Mouse (Mus musculus) layer of hippocampus, adult 8-10 months (tissue): ENCODE data around the gene Muc2. TPM values are rescaled to one million over a fixed set of nuclear protein-coding genes. Genes with fewer than 3 reads are reported as not detected.

Experiments
- DNase-seq, 2 experiments: peaks; one replicate each; pipeline ENCODE4 v3.0.0; 2022; ENCODE audit warnings: low spot score in 2 of 2
- total RNA-seq, 4 experiments: library from RNA; stranded (reverse); gene quantifications; 2 replicates each; pipeline ENCODE4 v1.2.4; 2022

Gene Muc2
- total RNA-seq, 4 experiments from 2014 or later, result 1.1 to 1.7 (median 1.2) TPM; not detected in 1

DNA sequence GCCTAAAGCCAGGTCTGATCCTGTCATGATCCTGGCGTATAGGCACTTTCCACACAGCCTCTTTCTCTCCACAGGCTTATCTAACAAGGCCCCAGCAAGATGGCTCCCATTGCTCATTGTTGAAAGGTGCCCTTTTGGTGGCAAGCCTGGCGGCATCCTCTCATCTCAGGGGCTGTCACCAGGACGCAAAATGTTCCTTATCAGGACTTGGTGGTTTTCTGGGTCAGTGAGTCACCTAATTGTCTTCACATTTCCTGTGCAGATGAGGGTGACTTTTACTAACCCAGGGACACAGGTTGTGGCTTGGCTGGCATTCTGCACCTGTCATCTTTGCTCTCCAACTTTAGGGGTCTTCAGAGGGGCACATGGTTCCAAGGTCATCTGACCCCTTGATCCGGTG is 68.2 kb downstream of the Muc2 start:
- no peak for DNase-seq

DNA sequence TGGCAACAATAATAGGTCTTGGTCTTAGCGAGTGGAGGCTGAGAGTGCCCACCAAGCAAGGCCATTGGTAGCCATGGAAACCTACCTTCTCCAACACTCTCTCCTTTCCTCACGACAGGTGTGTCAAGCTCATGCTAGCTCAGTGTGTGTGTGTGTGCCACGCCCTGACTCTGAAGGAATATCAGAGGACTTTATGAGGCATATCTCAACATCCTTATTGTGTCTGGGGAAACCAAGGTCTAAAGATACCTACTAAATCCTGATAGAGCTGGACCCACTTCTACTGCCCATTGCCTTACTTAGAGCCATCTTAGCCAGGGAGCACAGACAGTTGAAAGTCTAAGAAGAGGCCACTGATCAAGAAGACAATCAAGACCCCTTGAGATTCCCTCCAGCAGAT is 80.4 kb downstream of the Muc2 start:
- DNase-seq, result no peak

DNA sequence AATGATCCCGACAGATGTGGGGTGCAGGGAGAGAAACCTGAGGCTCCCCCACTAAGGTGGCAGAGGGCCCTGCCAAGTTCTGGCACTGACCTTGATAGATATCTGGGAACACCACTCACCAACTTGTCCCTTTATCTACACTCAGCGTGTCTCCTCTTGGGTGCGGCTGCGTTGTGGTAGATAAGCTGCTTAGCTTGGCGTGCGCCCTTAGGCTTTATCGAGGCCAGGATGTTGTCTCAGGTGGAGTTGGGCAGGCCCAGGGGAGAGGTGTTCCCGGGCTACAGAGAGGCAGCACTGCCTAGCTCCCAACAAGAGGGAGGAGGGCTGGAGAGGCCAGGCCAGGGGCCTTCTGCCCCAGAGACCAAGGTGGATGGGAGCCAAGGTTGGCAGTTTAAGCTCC is 80.8 kb downstream of the Muc2 start:
- DNase-seq, result no peak

DNA sequence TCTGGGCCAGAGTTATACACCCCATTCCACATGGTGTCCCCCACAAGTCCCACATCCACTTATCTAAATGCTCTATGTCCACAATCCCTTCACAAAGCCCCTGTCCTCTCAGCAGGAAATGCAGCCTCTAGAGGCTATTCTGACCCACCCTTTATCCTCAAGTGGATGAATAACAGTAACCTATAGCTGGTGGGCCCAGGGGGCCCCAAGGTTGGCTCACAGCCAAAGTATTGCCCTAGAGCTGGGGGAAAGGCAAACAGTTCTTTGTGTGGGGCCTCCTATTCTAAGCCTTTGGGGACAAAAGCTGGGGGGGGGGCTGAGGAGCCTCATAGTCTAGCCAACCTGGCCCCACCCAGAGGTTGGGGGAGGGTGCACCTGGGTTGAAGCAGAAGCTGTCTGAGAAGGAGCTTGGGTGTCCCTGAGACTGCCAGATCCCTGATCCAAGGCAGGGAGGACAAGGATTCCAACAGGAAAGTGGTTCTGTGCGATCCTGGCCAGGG is 82.0 kb downstream of the Muc2 start:
- DNase-seq, result no peak

DNA sequence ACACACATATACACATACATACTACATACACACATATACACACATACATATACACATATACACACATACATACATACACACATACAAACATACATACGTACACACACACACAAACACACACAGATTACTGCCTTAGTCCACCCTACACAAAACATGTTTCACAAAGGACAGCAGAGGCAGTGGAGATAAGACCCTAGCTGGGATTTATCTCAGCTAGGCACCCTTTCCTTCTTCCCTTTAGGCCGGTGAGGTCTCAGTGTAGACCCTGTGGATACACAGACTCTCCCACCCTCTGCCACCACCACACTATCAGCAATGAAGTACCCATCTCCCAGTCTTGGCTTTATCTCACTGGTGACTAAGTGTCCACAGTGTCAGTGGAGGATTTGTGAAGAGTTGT is 84.7 kb downstream of the Muc2 start:
- no peak for DNase-seq

DNA sequence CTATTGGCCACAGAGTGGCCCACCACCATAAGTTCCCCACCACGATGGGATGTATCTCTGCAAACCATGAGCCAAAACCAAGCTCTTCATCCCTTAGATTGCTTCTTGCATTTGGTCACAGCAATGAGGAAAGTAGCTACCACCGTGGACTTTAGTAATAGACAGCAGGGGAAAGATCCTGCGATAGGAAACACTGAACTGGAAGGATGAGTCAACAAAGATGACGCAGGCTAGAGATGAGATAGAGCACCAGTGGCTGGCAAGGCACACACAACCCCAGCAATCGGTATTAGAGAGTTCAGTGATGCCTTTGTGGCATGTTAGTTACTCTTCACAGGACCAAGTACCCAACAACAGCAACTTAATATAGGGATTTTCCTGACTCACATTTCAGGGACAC is 86.1 kb downstream of the Muc2 start:
- DNase-seq, result no peak

DNA sequence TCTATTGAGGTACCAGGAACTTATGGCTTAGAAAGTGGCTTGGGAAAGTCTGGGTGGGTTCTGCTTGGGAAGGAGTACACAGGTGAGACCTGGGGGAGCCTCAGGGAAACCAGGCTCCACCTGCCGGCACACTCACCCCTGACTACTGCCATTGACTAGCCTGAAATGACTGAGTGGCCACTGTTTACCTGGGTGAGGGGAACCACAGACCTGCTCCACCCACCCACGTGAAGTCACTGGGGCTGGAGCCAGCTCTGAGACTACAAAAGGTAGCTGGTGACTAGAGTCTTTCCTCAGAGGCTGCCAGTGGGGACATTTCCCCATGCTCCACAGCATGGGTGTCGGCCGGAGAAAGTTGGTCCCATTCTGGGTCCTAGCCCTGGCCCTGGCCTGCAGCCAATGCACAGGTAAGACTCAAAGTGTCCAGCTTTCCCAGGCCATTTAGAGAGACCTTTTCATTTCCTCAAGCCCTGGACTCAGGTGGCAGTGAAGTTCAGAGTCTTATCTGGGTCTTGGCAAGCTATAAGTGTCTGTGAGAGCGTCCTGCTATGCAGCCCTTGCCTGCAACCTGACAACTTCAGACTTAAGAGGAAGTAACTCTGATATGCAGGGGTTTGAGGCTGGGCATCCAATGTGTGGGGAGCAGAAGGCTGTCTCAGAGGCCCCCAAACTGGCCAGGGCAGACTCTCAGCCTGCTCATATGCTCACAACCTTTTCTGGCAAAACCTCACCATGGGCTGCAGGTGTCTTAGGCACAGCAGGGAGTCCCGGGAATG is 98.7 kb downstream of the Muc2 start, which contains the start of gene Muc5ac:
Gene Muc5ac (plus strand): TSS at position 296 of the 776 bp plus-strand sequence.
- no peak for DNase-seq

DNA sequence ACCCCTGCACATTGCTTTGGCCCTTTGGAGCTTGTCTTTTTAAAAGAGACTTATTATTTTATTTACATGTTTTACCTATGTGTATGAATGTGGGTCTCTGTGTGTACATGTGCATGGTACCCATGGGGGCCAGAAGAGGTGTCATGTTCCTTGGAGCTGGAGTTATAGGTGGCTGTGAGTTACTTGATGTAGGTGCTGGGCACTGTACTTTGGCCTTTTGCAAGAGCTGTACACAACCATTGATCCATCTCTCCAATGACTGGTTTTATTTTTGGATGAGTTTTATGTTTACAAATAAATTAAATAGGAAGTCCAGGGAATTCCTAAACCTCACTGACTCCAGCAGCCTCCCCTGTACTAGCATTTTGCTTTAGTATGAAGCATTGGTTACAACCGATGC is 104.1 kb downstream of the Muc2 start:
- DNase-seq, result no peak

DNA sequence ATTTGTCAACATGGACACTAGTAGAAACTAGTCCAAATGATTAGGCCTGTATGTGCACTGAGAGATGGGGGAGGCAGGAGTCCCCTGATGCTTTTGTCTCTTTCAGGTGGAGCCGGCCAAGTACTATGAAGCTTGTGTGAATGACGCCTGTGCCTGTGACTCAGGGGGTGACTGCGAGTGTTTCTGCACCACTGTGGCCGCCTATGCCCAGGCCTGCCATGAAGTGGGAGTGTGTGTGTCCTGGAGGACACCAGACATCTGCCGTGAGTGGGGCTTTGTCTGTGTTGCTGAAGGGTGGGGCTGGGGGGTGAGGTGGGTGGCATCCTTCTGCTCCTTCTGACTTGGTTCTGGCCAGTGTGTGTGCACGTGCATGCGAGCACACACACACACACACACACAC is 113.1 kb downstream of the Muc2 start:
- no peak for DNase-seq

Other genes starting within 250 kb of the Muc2 start
- 1 to 10 TPM; 1.1 to 2.0 (median 1.5) TPM for gene Pidd1, start 246.3 kb upstream of the Muc2 start, total RNA-seq
- gene Rplp2, start 243.0 kb upstream of the Muc2 start, total RNA-seq, result 100 to 1,000 TPM; 490 to 734 (median 578) TPM
- 10 to 100 TPM; 23.0 to 31.8 (median 24.3) TPM for gene Pnpla2, start 235.1 kb upstream of the Muc2 start, total RNA-seq
- 1 to 10 TPM; 4.0 to 5.8 (median 4.9) TPM for gene Cracr2b, start 229.2 kb upstream of the Muc2 start, total RNA-seq
- 10 to 100 TPM; 27.3 to 42.2 (median 32.0) TPM for gene Cd151, start 222.9 kb upstream of the Muc2 start, total RNA-seq
- gene Polr2l, start 215.2 kb upstream of the Muc2 start, total RNA-seq, result 10 to 100 TPM; 32.4 to 40.6 (median 35.1) TPM
- gene Tspan4, start 215.1 kb upstream of the Muc2 start, total RNA-seq, result 10 to 100 TPM; 14.7 to 38.7 (median 26.7) TPM
- gene Chid1, start 150.5 kb upstream of the Muc2 start, total RNA-seq, result 10 to 100 TPM; 74.8 to 80.6 (median 76.0) TPM
- 100 to 1,000 TPM; 217 to 253 (median 230) TPM for gene Ap2a2, start 128.2 kb upstream of the Muc2 start, total RNA-seq
- not detected for gene Muc6, start 35.0 kb upstream of the Muc2 start, total RNA-seq
- gene Muc5ac, start 98.6 kb downstream of the Muc2 start, total RNA-seq, result under 1 TPM in 1 of 4 experiments, not detected in 3; 0.04 TPM
- not detected for gene Muc5b, start 148.7 kb downstream of the Muc2 start, total RNA-seq
- gene Tollip, start 228.2 kb downstream of the Muc2 start, total RNA-seq, result 100 to 1,000 TPM; 102 to 118 (median 106) TPM